Mouse (Mus musculus): ENCODE data around the gene Cacng3. TPM values are rescaled to one million over a fixed set of nuclear protein-coding genes. Genes with fewer than 3 reads are reported as not detected.

Gene Cacng3
- total RNA-seq, 2 experiments from 2014 or later = 62.5 to 67.0 TPM

- DNase-seq (ENCODE audit: low spot score in 2 of 2) = no peak
These were observed 147.3 kb downstream of the Cacng3 start for GRCm38 (mm10) chr7:122817565-122817964.
